In the genomic region with DNA sequence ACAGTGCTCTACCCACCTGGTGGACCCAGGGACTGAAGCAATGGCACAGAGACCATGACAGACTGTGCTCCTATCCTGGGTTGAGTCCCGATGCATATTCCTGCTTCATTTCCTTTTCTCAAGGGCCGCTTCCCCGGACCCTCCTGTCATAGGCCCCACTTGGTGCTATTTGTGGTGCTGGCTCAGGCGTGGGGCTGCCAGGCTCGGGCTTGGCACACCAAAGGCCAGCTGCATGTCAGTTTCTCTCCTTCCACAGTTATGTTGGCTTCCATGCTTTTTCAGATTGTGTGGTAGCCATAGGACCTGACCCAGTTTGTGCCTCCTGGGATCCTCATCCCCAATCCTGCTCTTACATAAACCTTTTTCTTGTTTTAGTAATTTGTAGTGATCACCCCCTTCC, we compare ENCODE assay signal across 26 mouse cellular contexts. TPM values are rescaled to one million over a fixed set of nuclear protein-coding genes. Genes with fewer than 3 reads are reported as not detected.
DNase-seq lines count a peak whose midpoint lies in the region; ATAC-seq and TF ChIP-seq lines count a peak whose summit lies in the region.
"Had no signal": no experiment of that assay in that cellular context is flagged by ENCODE, and none has a peak within 500 bp of the region (broad histone marks: within the 10 kb centered on the region; RNA-seq: fewer than 3 reads in every experiment).

No protein-coding gene starts in this region.

- peaks cover 15% of the 10 kb centered on the region for H3K4me1 ChIP-seq in heart, postnatal 0 days (ENCODE audit: control insufficient read depth, insufficient read depth)
- H3K4me1 ChIP-seq in megakaryocyte, embryonic 14.5 days = peaks cover 93% of the 10 kb centered on the region
- no peaks in the 10 kb centered on the region for H3K4me1 ChIP-seq in liver, postnatal 0 days (ENCODE audit: insufficient read depth)
- H3K4me1 ChIP-seq: embryonic facial prominence, embryonic 13.5 days; forebrain, embryonic 12.5 days; hindbrain, embryonic 10.5 days; limb, embryonic 10.5 days; midbrain, embryonic 15.5 days; stomach, embryonic 15.5 days had no signal

- DNase-seq in gastrocnemius, adult 2 months = peak; percentile 62
- no peak for DNase-seq in gastrocnemius, postnatal 14 days
- DNase-seq in heart, postnatal 0 days (ENCODE audit: low spot score) = no peak
- no peak for DNase-seq in heart, adult 18-20 months
- DNase-seq in liver, postnatal 0 days = no peak
- no peak for DNase-seq in cerebellum, adult 11-12 months
- DNase-seq: adrenal gland, postnatal 10 days; cerebellum, adult 2 months; cerebellum, postnatal 25 days; embryo, embryonic 11 days; kidney, adult 18-20 months; layer of hippocampus, adult 9-11 months; thymus, postnatal 25 days had no signal

- WGBS in heart, postnatal 0 days = 44% methylated on average over 5 of the region's 5 CpGs
- WGBS in liver, postnatal 0 days (ENCODE audit: insufficient replicate concordance) = 91% methylated on average over 5 of the region's 5 CpGs

- H3K36me3 ChIP-seq in heart, postnatal 0 days (replicated peaks; ENCODE audit: control insufficient read depth, insufficient read depth, low read length) = peaks cover 85% of the 10 kb centered on the region
- peaks cover 94% of the 10 kb centered on the region for H3K36me3 ChIP-seq in megakaryocyte, embryonic 14.5 days (replicated peaks; ENCODE audit: low read length)
- peaks cover 95% of the 10 kb centered on the region for H3K36me3 ChIP-seq in liver, postnatal 0 days (replicated peaks; ENCODE audit: insufficient read depth, low read length)

- no peak overlapping the region for H3K4me2 ChIP-seq in heart, postnatal 0 days (ENCODE audit: low read depth, low read length)
- H3K4me2 ChIP-seq in liver, postnatal 0 days (ENCODE audit: low read depth, low read length) = no peak overlapping the region
- H3K4me2 ChIP-seq: embryonic facial prominence, embryonic 13.5 days; forebrain, embryonic 12.5 days; midbrain, embryonic 15.5 days; stomach, embryonic 15.5 days had no signal

- no peak for ATAC-seq in heart, postnatal 0 days (ENCODE audit: insufficient read depth, low read depth)
- ATAC-seq in megakaryocyte, adult 5-6 weeks (ENCODE audit: poor library complexity, severe bottlenecking) = no peak
- no peak for ATAC-seq in liver, postnatal 0 days
- ATAC-seq: midbrain, embryonic 15.5 days had no signal

- no peaks in the 10 kb centered on the region for H3K27me3 ChIP-seq in heart, postnatal 0 days (ENCODE audit: control insufficient read depth, insufficient read depth, low read length)
- no peaks in the 10 kb centered on the region for H3K27me3 ChIP-seq in megakaryocyte, embryonic 14.5 days (replicated peaks)
- no peaks in the 10 kb centered on the region for H3K27me3 ChIP-seq in liver, postnatal 0 days (ENCODE audit: insufficient read depth, low read length)
- H3K27me3 ChIP-seq: embryonic facial prominence, embryonic 13.5 days; forebrain, embryonic 12.5 days; midbrain, embryonic 15.5 days; stomach, embryonic 15.5 days had no signal

- no peaks in the 10 kb centered on the region for H3K9me3 ChIP-seq in heart, postnatal 0 days (replicated peaks; ENCODE audit: control insufficient read depth, low read length)
- no peaks in the 10 kb centered on the region for H3K9me3 ChIP-seq in megakaryocyte, embryonic 14.5 days
- H3K9me3 ChIP-seq in liver, postnatal 0 days (ENCODE audit: low read length) = no peaks in the 10 kb centered on the region
- H3K9me3 ChIP-seq: embryonic facial prominence, embryonic 13.5 days; forebrain, embryonic 12.5 days; heart, embryonic 10.5 days; hindbrain, embryonic 10.5 days; limb, embryonic 10.5 days; midbrain, embryonic 15.5 days; stomach, embryonic 15.5 days had no signal

- intact Hi-C loops in gastrocnemius, adult 2 months (cut with DNase I) = no loop called here
- intact Hi-C loops in gastrocnemius, postnatal 14 days (cut with DNase I; ENCODE audit: low total_unique reads) = no loop called here

- TF ChIP-seq EP300 in heart, postnatal 0 days (IDR thresholded peaks at IDR 0.05; ENCODE audit: low read depth) = no peak
- TF ChIP-seq EP300 in liver, postnatal 0 days (IDR thresholded peaks at IDR 0.05; ENCODE audit: low read depth) = no peak

- H3K9ac ChIP-seq in heart, postnatal 0 days (replicated peaks; ENCODE audit: low read depth, low read length) = no peak overlapping the region
- no peak overlapping the region for H3K9ac ChIP-seq in liver, postnatal 0 days (replicated peaks)
- H3K9ac ChIP-seq: embryonic facial prominence, embryonic 13.5 days; forebrain, embryonic 12.5 days; midbrain, embryonic 15.5 days; stomach, embryonic 15.5 days had no signal

- H3K4me3 ChIP-seq in gastrocnemius, adult 2 months = peak overlapping the region; percentile 24; the same call in 1 of the 2 replicates
- no peak overlapping the region for H3K4me3 ChIP-seq in heart, postnatal 0 days (ENCODE audit: low read depth, low read length)
- peak overlapping the region; percentile 73 for H3K4me3 ChIP-seq in megakaryocyte, embryonic 14.5 days (replicated peaks)
- H3K4me3 ChIP-seq in liver, postnatal 0 days (ENCODE audit: low read depth, low read length) = no peak overlapping the region
- H3K4me3 ChIP-seq: embryonic facial prominence, embryonic 13.5 days; erythroblast, embryonic 14.5 days; forebrain, embryonic 12.5 days; heart, embryonic 10.5 days; hindbrain, embryonic 10.5 days; limb, embryonic 10.5 days; midbrain, embryonic 15.5 days; stomach, embryonic 15.5 days had no signal

- H3K27ac ChIP-seq in gastrocnemius, adult 2 months = peak overlapping the region; percentile 82
- peak overlapping the region; percentile 57 for H3K27ac ChIP-seq in heart, postnatal 0 days (ENCODE audit: low read depth)
- H3K27ac ChIP-seq in liver, postnatal 0 days (ENCODE audit: low read depth) = peak overlapping the region; percentile 20; the same call in 1 of the 2 replicates
- H3K27ac ChIP-seq: embryonic facial prominence, embryonic 13.5 days; forebrain, embryonic 12.5 days; hindbrain, embryonic 10.5 days; kidney, postnatal 0 days; limb, embryonic 10.5 days; macrophage; midbrain, embryonic 15.5 days; stomach, embryonic 15.5 days had no signal

- TF ChIP-seq CTCF in gastrocnemius, adult 2 months (IDR thresholded peaks at IDR 0.05) = no peak
- no peak for TF ChIP-seq CTCF in heart, postnatal 0 days (IDR thresholded peaks at IDR 0.05; ENCODE audit: low read depth)
- no peak for TF ChIP-seq CTCF in liver, postnatal 0 days (IDR thresholded peaks at IDR 0.05; ENCODE audit: low read depth)

RNA-seq across cellular contexts. Expression of gene Gtpbp2, which starts 7.9 kb away (rescaled TPM):
- total RNA-seq in gastrocnemius, adult 2 months (2021) = 10 to 100 TPM; 52.7 to 55.2 TPM
- total RNA-seq in gastrocnemius, postnatal 14 days (2021) = 10 to 100 TPM; 45.4 to 56.3 TPM
- total RNA-seq in heart, postnatal 0 days (2014; rRNA removed; ENCODE audit: low replicate concordance) = 66.4 and 99.0 TPM in 2 replicates
- 24.5 and 25.8 TPM in 2 replicates for polyA plus RNA-seq in heart, postnatal 0 days (2015; fragmentation: Nextera tagmentation; extraction: Ambion mirVana)
- 10 to 100 TPM; 49.5 to 51.2 TPM for total RNA-seq in heart, adult 18-20 months (2021)
- 65.9 and 69.9 TPM in 2 replicates for polyA plus RNA-seq in megakaryocyte, embryonic 14.5 days (2012; ENCODE audit: insufficient read depth, low replicate concordance)
- 29.3 and 30.2 TPM in 2 replicates for total RNA-seq in megakaryocyte, adult 5-6 weeks (2015)
- total RNA-seq in megakaryocyte, adult 5-6 weeks (2017) = 47.9 and 49.6 TPM in 2 replicates
- 23.4 and 27.5 TPM in 2 replicates for polyA plus RNA-seq in liver, postnatal 0 days (2015; fragmentation: Nextera tagmentation; extraction: Ambion mirVana)

RNA-seq across cellular contexts. Expression of gene Mad2l1bp, which starts 15.4 kb away (rescaled TPM):
- 10 to 100 TPM; 20.8 to 25.1 TPM for total RNA-seq in gastrocnemius, adult 2 months (2021)
- 10 to 100 TPM; 14.6 to 15.6 TPM for total RNA-seq in gastrocnemius, postnatal 14 days (2021)
- total RNA-seq in heart, postnatal 0 days (2014; rRNA removed; ENCODE audit: low replicate concordance) = 19.1 and 26.9 TPM in 2 replicates
- polyA plus RNA-seq in heart, postnatal 0 days (2015; fragmentation: Nextera tagmentation; extraction: Ambion mirVana) = 32.5 and 32.6 TPM in 2 replicates
- 10 to 100 TPM; 28.0 to 30.4 TPM for total RNA-seq in heart, adult 18-20 months (2021)
- polyA plus RNA-seq in megakaryocyte, embryonic 14.5 days (2012; ENCODE audit: insufficient read depth, low replicate concordance) = 8.8 and 18.5 TPM in 2 replicates
- total RNA-seq in megakaryocyte, adult 5-6 weeks (2015) = 20.5 and 20.6 TPM in 2 replicates
- total RNA-seq in megakaryocyte, adult 5-6 weeks (2017) = 9.5 and 9.9 TPM in 2 replicates
- 25.0 and 25.3 TPM in 2 replicates for polyA plus RNA-seq in liver, postnatal 0 days (2015; fragmentation: Nextera tagmentation; extraction: Ambion mirVana)

RNA-seq across cellular contexts. Expression of gene Rsph9, which starts 24.8 kb away (rescaled TPM):
- under 1 TPM; 0.47 to 0.61 TPM for total RNA-seq in gastrocnemius, adult 2 months (2021)
- under 1 TPM; 0.43 to 0.66 TPM for total RNA-seq in gastrocnemius, postnatal 14 days (2021)
- total RNA-seq in heart, postnatal 0 days (2014; rRNA removed; ENCODE audit: low replicate concordance) = 0.27 and 4.5 TPM in 2 replicates
- 4.2 and 4.7 TPM in 2 replicates for polyA plus RNA-seq in heart, postnatal 0 days (2015; fragmentation: Nextera tagmentation; extraction: Ambion mirVana)
- total RNA-seq in heart, adult 18-20 months (2021) = under 1 TPM; 0.41 to 0.60 TPM
- not detected in 2 replicates for polyA plus RNA-seq in megakaryocyte, embryonic 14.5 days (2012; ENCODE audit: insufficient read depth, low replicate concordance)
- total RNA-seq in megakaryocyte, adult 5-6 weeks (2015) = not detected in 2 replicates
- total RNA-seq in megakaryocyte, adult 5-6 weeks (2017) = not detected in 2 replicates
- polyA plus RNA-seq in liver, postnatal 0 days (2015; fragmentation: Nextera tagmentation; extraction: Ambion mirVana) = 1.7 and 1.8 TPM in 2 replicates
- total RNA-seq: neutrophil, adult 5-6 weeks had no signal
- polyA plus RNA-seq: erythroblast, embryonic 14.5 days had no signal

RNA-seq across cellular contexts. Expression of gene Polh, which starts 33.7 kb away (rescaled TPM):
- 10 to 100 TPM; 11.8 to 14.1 TPM for total RNA-seq in gastrocnemius, adult 2 months (2021)
- 10 to 100 TPM; 11.2 to 13.5 TPM for total RNA-seq in gastrocnemius, postnatal 14 days (2021)
- 11.0 and 13.0 TPM in 2 replicates for total RNA-seq in heart, postnatal 0 days (2014; rRNA removed; ENCODE audit: low replicate concordance)
- 7.8 and 7.9 TPM in 2 replicates for polyA plus RNA-seq in heart, postnatal 0 days (2015; fragmentation: Nextera tagmentation; extraction: Ambion mirVana)
- 1 to 10 TPM; 8.0 to 9.5 TPM for total RNA-seq in heart, adult 18-20 months (2021)
- polyA plus RNA-seq in megakaryocyte, embryonic 14.5 days (2012; ENCODE audit: insufficient read depth, low replicate concordance) = 0.35 and 1.6 TPM in 2 replicates
- 14.2 and 18.2 TPM in 2 replicates for total RNA-seq in megakaryocyte, adult 5-6 weeks (2015)
- 28.5 and 31.8 TPM in 2 replicates for total RNA-seq in megakaryocyte, adult 5-6 weeks (2017)
- 6.9 and 8.9 TPM in 2 replicates for polyA plus RNA-seq in liver, postnatal 0 days (2015; fragmentation: Nextera tagmentation; extraction: Ambion mirVana)

RNA-seq across cellular contexts. Expression of gene Xpo5, which starts 33.8 kb away (rescaled TPM):
- total RNA-seq in gastrocnemius, adult 2 months (2021) = 10 to 100 TPM; 10.8 to 12.2 TPM
- total RNA-seq in gastrocnemius, postnatal 14 days (2021) = 10 to 100 TPM; 11.5 to 12.6 TPM
- 22.6 and 28.9 TPM in 2 replicates for total RNA-seq in heart, postnatal 0 days (2014; rRNA removed; ENCODE audit: low replicate concordance)
- polyA plus RNA-seq in heart, postnatal 0 days (2015; fragmentation: Nextera tagmentation; extraction: Ambion mirVana) = 9.9 and 11.7 TPM in 2 replicates
- 10 to 100 TPM; 20.5 to 21.7 TPM for total RNA-seq in heart, adult 18-20 months (2021)
- polyA plus RNA-seq in megakaryocyte, embryonic 14.5 days (2012; ENCODE audit: insufficient read depth, low replicate concordance) = 2.1 and 4.5 TPM in 2 replicates
- total RNA-seq in megakaryocyte, adult 5-6 weeks (2015) = 16.8 and 21.0 TPM in 2 replicates
- 25.1 and 26.6 TPM in 2 replicates for total RNA-seq in megakaryocyte, adult 5-6 weeks (2017)
- polyA plus RNA-seq in liver, postnatal 0 days (2015; fragmentation: Nextera tagmentation; extraction: Ambion mirVana) = 7.4 and 8.7 TPM in 2 replicates

Comparison
In these comparisons a context has a peak if more than half of its experiments do, and no peak if none do; other contexts are left out.
1. H3K27ac ChIP-seq: peak in every context shown above with its lines; median percentile 82 in gastrocnemius, adult 2 months; 57 in heart, postnatal 0 days; 20 in liver, postnatal 0 days.
2. H3K4me3 ChIP-seq: peak in gastrocnemius, adult 2 months (single experiment) and megakaryocyte, embryonic 14.5 days (single experiment); none in heart, postnatal 0 days (single experiment) and liver, postnatal 0 days (single experiment).